Mouse (Mus musculus): ENCODE results near the gene Gpr85. TPM values are rescaled to one million over a fixed set of nuclear protein-coding genes. Genes with fewer than 3 reads are reported as not detected.

Gpr85 gene
- 1.6 and 2.4 TPM in 2 replicates for polyA plus RNA-seq (2016; fragmentation: Nextera tagmentation; extraction: Ambion mirVana)

- H3K27me3 ChIP-seq (ENCODE audit: low read depth, poor library complexity, severe bottlenecking) = peaks cover 21% of the 10 kb centered on the region
- no peaks in the 10 kb centered on the region for H3K36me3 ChIP-seq
- H3K4me1 ChIP-seq = 0 out of 2 replicates have a peak, but pooled peaks cover 3% of the 10 kb centered on the region
- peak within 1 kb of the TSS; percentile 65 for H3K4me3 ChIP-seq
- no peak for DNase-seq (ENCODE audit: low spot score)
- H3K27ac ChIP-seq = peak within 1 kb of the TSS; percentile 91
- H3K9me3 ChIP-seq (replicated peaks) = no peaks in the 10 kb centered on the region
- WGBS = 49% methylated on average over 18 of the region's 18 CpGs
These were observed at the start of gene Gpr85 for GRCm38 (mm10) chr6:13839345-13840054. Gene Gpr85 (minus strand): TSS chr6:13839942.

- DNase-seq (ENCODE audit: low spot score) = no peak
- Histone ChIP-seq H3K4me3 (no peak overlapping the region), H3K36me3 (no peaks in the 10 kb centered on the region), H3K4me1 (no peaks in the 10 kb centered on the region), H3K27me3 (ENCODE audit: low read depth, poor library complexity, severe bottlenecking) (no peaks in the 10 kb centered on the region), H3K9me3 (replicated peaks) (no peaks in the 10 kb centered on the region), H3K27ac (no peak overlapping the region)
- WGBS = 87% methylated on average over 3 of the region's 3 CpGs
These were observed 45.3 kb upstream of the Gpr85 start for GRCm38 (mm10) chr6:13884877-13885592.

GRCm38 (mm10) chr6:13882919-13883318, 43.2 kb upstream of the Gpr85 start:
- no peaks in the 10 kb centered on the region for H3K36me3 ChIP-seq
- H3K27ac ChIP-seq = no peak overlapping the region
- no peaks in the 10 kb centered on the region for H3K4me1 ChIP-seq
- DNase-seq (ENCODE audit: low spot score) = no peak
- no peaks in the 10 kb centered on the region for H3K27me3 ChIP-seq (ENCODE audit: low read depth, poor library complexity, severe bottlenecking)
- H3K4me3 ChIP-seq = no peak overlapping the region
- H3K9me3 ChIP-seq (replicated peaks) = no peaks in the 10 kb centered on the region

DNA sequence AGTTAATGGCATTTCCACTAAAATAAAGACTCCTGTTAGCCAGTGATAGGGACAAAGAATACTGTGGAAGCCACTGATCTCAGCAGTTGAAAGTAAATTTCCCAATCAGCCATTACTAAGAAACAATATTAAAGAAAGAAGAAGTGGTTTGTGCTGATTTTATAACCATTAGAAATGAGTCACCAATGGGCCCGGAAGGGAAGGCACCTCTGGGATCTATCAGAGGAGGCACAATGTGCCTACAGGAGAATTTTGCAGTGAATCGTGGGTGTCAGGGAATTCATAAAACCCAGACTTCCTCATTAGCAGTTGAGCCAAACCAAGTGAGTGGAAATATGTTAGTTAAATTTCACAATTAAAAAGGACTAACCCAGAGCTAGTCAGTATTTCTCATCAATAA, 34.2 kb upstream of the Gpr85 start:
- Histone ChIP-seq H3K4me3 (no peak overlapping the region), H3K4me1 (peaks cover 5% of the 10 kb centered on the region), H3K36me3 (no peaks in the 10 kb centered on the region), H3K9me3 (replicated peaks) (no peaks in the 10 kb centered on the region), H3K27me3 (ENCODE audit: low read depth, poor library complexity, severe bottlenecking) (no peaks in the 10 kb centered on the region), H3K27ac (no peak overlapping the region)
- WGBS = 89% methylated on average over 2 of the region's 2 CpGs
- DNase-seq (ENCODE audit: low spot score) = no peak

GRCm38 (mm10) chr6:13872076-13872475, 32.3 kb upstream of the Gpr85 start:
- no peaks in the 10 kb centered on the region for H3K9me3 ChIP-seq (replicated peaks)
- H3K27me3 ChIP-seq (ENCODE audit: low read depth, poor library complexity, severe bottlenecking) = no peaks in the 10 kb centered on the region
- H3K4me1 ChIP-seq = peaks cover 5% of the 10 kb centered on the region
- H3K27ac ChIP-seq = peak overlapping the region; percentile 90
- 81% methylated on average over 7 of the region's 7 CpGs for WGBS
- peak overlapping the region; percentile 63 for H3K4me3 ChIP-seq
- H3K36me3 ChIP-seq = peaks cover 7% of the 10 kb centered on the region; the same call in 1 of the 2 replicates
- no peak for DNase-seq (ENCODE audit: low spot score)

DNA sequence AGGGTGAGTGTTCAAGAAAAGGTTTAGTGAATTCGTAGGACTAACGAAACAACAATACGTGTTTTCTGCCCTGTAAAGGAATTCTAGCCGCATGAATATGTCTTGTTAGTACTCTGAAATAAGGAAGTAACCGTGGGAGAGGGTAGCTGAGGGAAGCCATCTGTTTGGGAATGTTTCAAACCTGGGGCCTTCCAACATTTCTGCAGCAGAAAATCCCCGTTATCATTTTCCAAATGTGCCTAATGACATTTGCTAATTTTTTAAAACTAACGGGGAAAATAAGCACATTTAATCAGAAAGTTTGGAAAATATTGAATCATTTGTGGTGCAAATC, 31.9 kb upstream of the Gpr85 start:
- no peak for DNase-seq (ENCODE audit: low spot score)
- Histone ChIP-seq H3K4me3 (peak overlapping the region; percentile 63), H3K36me3 (peaks cover 7% of the 10 kb centered on the region; the same call in 1 of the 2 replicates), H3K9me3 (replicated peaks) (no peaks in the 10 kb centered on the region), H3K27me3 (ENCODE audit: low read depth, poor library complexity, severe bottlenecking) (no peaks in the 10 kb centered on the region), H3K4me1 (peaks cover 5% of the 10 kb centered on the region), H3K27ac (peak overlapping the region; percentile 90)
- 5% methylated on average over 7 of the region's 7 CpGs for WGBS

DNA sequence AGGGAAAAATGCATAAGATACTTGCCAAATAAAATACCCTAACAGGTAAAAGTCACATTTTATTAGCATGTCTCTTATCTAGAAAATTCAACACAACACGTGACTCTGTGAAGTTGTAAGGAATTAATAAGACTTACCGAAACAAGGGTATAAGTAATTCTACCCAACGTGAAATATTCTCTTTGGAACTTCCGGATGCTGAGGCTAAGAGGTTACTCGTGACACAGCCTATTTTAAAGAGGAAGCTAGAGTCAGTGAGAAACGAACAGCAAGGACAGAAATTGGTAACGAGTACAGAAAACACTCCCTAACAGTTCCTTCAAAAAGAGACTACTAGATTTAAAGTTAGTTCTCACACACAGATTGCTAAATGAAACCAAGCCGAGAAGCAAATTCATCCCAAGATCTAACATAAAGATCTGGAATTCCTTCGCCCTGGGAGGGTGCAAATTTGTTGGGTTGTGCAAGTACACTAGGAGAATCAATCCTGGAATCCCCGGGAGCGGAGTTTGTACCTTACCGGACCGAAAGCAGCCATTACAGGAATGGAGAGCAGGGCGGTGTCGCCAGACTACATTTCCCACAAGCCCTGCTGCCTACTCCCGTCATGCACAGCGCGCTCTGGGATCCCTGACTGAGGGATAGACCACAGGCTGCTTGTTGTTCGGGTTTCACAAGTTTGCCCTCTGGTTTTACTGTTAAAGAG, 31.3 kb upstream of the Gpr85 start, which contains the start of gene 2610001J05Rik:
2610001J05Rik (minus strand) TSS at position 600 of the 706 bp plus-strand sequence.
- H3K36me3 ChIP-seq = peaks cover 7% of the 10 kb centered on the region; the same call in 1 of the 2 replicates

GRCm38 (mm10) chr6:13870289-13870741, 30.6 kb upstream of the Gpr85 start:
- peaks cover 7% of the 10 kb centered on the region; the same call in 1 of the 2 replicates for H3K36me3 ChIP-seq
- peak overlapping the region; percentile 71 for H3K27ac ChIP-seq
- peaks cover 5% of the 10 kb centered on the region for H3K4me1 ChIP-seq
- no peaks in the 10 kb centered on the region for H3K9me3 ChIP-seq (replicated peaks)
- no peaks in the 10 kb centered on the region for H3K27me3 ChIP-seq (ENCODE audit: low read depth, poor library complexity, severe bottlenecking)
- 58% methylated on average over 12 of the region's 12 CpGs for WGBS
- peak; percentile 32 for DNase-seq (ENCODE audit: low spot score)
- peak overlapping the region; percentile 63 for H3K4me3 ChIP-seq

More for the DNA sequence above, 31.3 kb upstream of the Gpr85 start, which contains the start of gene 2610001J05Rik:
- Histone ChIP-seq H3K9me3 (replicated peaks) (no peaks in the 10 kb centered on the region), H3K4me3 (peak within 1 kb of the TSS; percentile 63), H3K27me3 (ENCODE audit: low read depth, poor library complexity, severe bottlenecking) (no peaks in the 10 kb centered on the region), H3K27ac (peak within 1 kb of the TSS; percentile 90), H3K4me1 (peaks cover 5% of the 10 kb centered on the region)
- 1% methylated on average over 19 of the region's 19 CpGs for WGBS
- peak; percentile 88 for DNase-seq (ENCODE audit: low spot score)

DNA sequence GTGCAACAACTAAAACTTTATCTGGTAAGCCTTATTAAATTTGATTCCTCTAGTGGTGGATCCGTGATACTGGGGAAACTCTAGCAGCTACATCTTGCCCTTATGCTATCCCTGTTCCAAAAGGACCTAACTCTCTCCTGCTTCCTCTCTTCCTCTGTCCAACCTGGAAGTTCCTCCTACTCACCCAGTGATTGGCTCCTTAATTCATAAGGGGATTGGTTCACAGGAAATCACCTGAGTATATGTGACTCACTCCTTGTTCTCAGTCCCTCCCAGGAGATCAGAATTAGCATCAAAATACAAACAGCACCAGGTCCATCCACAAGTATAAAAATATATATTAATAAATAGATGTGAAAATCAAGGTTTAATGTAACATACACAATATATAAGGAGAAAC, 20.9 kb upstream of the Gpr85 start:
- no peaks in the 10 kb centered on the region for H3K27me3 ChIP-seq (ENCODE audit: low read depth, poor library complexity, severe bottlenecking)
- H3K36me3 ChIP-seq = no peaks in the 10 kb centered on the region
- WGBS = 95% methylated on average over 1 of the region's 1 CpGs
- H3K4me3 ChIP-seq = no peak overlapping the region
- no peak overlapping the region for H3K27ac ChIP-seq
- no peaks in the 10 kb centered on the region for H3K9me3 ChIP-seq (replicated peaks)
- no peak for DNase-seq (ENCODE audit: low spot score)
- H3K4me1 ChIP-seq = no peaks in the 10 kb centered on the region

GRCm38 (mm10) chr6:13859877-13860585, 20.3 kb upstream of the Gpr85 start:
- 86% methylated on average over 6 of the region's 6 CpGs for WGBS
- no peaks in the 10 kb centered on the region for H3K36me3 ChIP-seq
- H3K27ac ChIP-seq = no peak overlapping the region
- DNase-seq (ENCODE audit: low spot score) = no peak
- no peaks in the 10 kb centered on the region for H3K9me3 ChIP-seq (replicated peaks)
- no peak overlapping the region for H3K4me3 ChIP-seq
- no peaks in the 10 kb centered on the region for H3K27me3 ChIP-seq (ENCODE audit: low read depth, poor library complexity, severe bottlenecking)
- H3K4me1 ChIP-seq = no peaks in the 10 kb centered on the region

DNA sequence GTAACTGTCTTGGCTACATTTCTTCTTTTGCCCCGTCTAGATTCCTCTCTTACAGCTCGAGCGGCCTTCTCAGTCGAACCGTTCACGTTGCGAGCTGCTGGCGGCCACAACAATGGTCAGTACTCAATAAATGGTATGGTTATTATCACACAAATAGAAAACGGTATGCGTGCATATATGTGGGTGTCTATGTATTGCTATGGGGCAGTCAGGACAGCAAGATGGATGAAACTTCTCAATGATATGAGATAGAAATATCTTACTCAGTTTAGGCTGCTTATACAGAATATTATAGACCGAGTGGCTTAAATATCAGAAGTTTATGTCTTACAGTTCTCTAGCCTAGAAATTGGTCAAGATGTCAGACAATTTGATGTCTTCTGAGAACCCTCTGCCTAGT, 14.5 kb upstream of the Gpr85 start:
- Histone ChIP-seq H3K27ac (no peak overlapping the region), H3K4me1 (no peaks in the 10 kb centered on the region), H3K9me3 (replicated peaks) (no peaks in the 10 kb centered on the region), H3K36me3 (no peaks in the 10 kb centered on the region), H3K27me3 (ENCODE audit: low read depth, poor library complexity, severe bottlenecking) (no peaks in the 10 kb centered on the region), H3K4me3 (peak overlapping the region; percentile 25; the same call in 1 of the 2 replicates)
- no peak for DNase-seq (ENCODE audit: low spot score)
- 27% methylated on average over 11 of the region's 11 CpGs for WGBS

DNA sequence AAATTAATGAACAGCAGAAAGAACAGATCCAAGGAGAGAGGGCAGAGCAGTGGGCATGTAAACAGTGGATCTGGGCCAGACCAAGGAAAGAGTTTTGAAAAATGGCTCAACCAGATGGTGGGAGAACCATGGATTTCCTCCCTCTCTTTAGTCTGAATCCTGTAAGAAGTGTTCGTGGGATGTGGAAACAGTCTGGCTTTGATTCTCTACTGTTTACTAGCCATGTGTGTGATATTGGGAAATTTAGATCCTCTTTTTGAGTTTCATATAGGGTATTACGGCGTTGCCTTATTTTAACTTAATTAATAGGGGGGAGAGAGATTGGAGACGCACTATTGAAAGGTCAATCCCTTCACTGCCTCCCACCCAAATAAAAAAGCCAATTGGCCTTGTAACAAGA, 13.5 kb upstream of the Gpr85 start:
- DNase-seq (ENCODE audit: low spot score) = no peak
- Histone ChIP-seq H3K27me3 (ENCODE audit: low read depth, poor library complexity, severe bottlenecking) (no peaks in the 10 kb centered on the region), H3K36me3 (no peaks in the 10 kb centered on the region), H3K4me3 (no peak overlapping the region), H3K4me1 (no peaks in the 10 kb centered on the region), H3K27ac (no peak overlapping the region), H3K9me3 (replicated peaks) (no peaks in the 10 kb centered on the region)
- 79% methylated on average over 4 of the region's 4 CpGs for WGBS
